In genomic region chr13:24487546-24487945, GRCm38 (mm10) we compare ENCODE assay signal across 28 mouse cellular contexts.
A peak's percentile ranks its signal among the peaks of the same experiment; 100 is the strongest.
DNase-seq lines count a peak whose midpoint lies in the region; ATAC-seq and TF ChIP-seq lines count a peak whose summit lies in the region.
"Had no signal": no experiment of that assay in that cellular context is flagged by ENCODE, and none has a peak within 500 bp of the region (broad histone marks: within the 10 kb centered on the region; RNA-seq: fewer than 3 reads in every experiment).

No protein-coding gene starts in this region.

- no peaks in the 10 kb centered on the region for H3K36me3 ChIP-seq in spleen, adult 2 months (ENCODE audit: control insufficient read depth, insufficient read depth, low read length)
- H3K36me3 ChIP-seq: hindbrain, embryonic 13.5 days; limb, embryonic 13.5 days; liver, embryonic 12.5 days; midbrain, embryonic 12.5 days; neural tube, embryonic 15.5 days; stomach, embryonic 15.5 days had no signal

- peaks cover 11% of the 10 kb centered on the region; the same call in 1 of the 2 replicates for H3K4me1 ChIP-seq in spleen, adult 2 months (ENCODE audit: control insufficient read depth, insufficient read depth, insufficient read length)
- H3K4me1 ChIP-seq: hindbrain, embryonic 13.5 days; midbrain, embryonic 12.5 days; neural tube, embryonic 15.5 days; stomach, embryonic 15.5 days had no signal

- H3K27me3 ChIP-seq in spleen, adult 2 months (ENCODE audit: control insufficient read depth, insufficient read depth, low read length), result no peaks in the 10 kb centered on the region
- H3K27me3 ChIP-seq: hindbrain, embryonic 13.5 days; liver, embryonic 12.5 days; megakaryocyte, embryonic 14.5 days; midbrain, embryonic 12.5 days; neural tube, embryonic 15.5 days; stomach, embryonic 15.5 days had no signal

- no peak for TF ChIP-seq CTCF in spleen, adult 2 months (IDR thresholded peaks at IDR 0.05; ENCODE audit: extremely low read depth, insufficient read depth, insufficient read length, insufficient replicate concordance)

- DNase-seq in spleen, adult 2 months (ENCODE audit: low read depth in 1 of 2, low spot score in 2 of 2), result no peak
- DNase-seq in spleen, postnatal 14 days (ENCODE audit: low spot score in 2 of 2), result no peak
- no peak for DNase-seq in adrenal gland, postnatal 14 days
- DNase-seq in left cerebral cortex, adult 9 months (ENCODE audit: low spot score in 2 of 2), result no peak
- no peak for DNase-seq in embryo, embryonic 11 days
- DNase-seq: adrenal gland, postnatal 10 days; cerebellum, adult 11 months; cerebellum, adult 9-10 months; gastrocnemius, postnatal 14 days; heart, postnatal 36 days; kidney, adult 11 months; kidney, postnatal 25 days; lung, adult 18-20 months; lung, postnatal 4 days; right cerebral cortex, postnatal 4 days; thymus, postnatal 14 days had no signal

- no peak for TF ChIP-seq POLR2A in spleen, adult 2 months (IDR thresholded peaks at IDR 0.05; ENCODE audit: low read depth, low read length)

- ATAC-seq in CD4-positive, CD25-positive, alpha-beta regulatory T cell, adult 4 months, result peak; percentile 83
- ATAC-seq in inflammation-experienced regulatory T-cells, adult 6 months, result peak; percentile 82
- ATAC-seq: liver, embryonic 12.5 days; lung, postnatal 0 days had no signal

- H3K4me3 ChIP-seq in spleen, adult 2 months (ENCODE audit: extremely low read depth, insufficient read depth, insufficient read length), result no peak overlapping the region
- H3K4me3 ChIP-seq: erythroblast, embryonic 14.5 days; hindbrain, embryonic 13.5 days; left cerebral cortex, adult 2 months; limb, embryonic 13.5 days; liver, embryonic 12.5 days; megakaryocyte, embryonic 14.5 days; midbrain, embryonic 12.5 days; neural tube, embryonic 15.5 days; stomach, embryonic 15.5 days had no signal

- peak overlapping the region; percentile 68 for H3K27ac ChIP-seq in spleen, adult 2 months (ENCODE audit: insufficient read depth, low read length)
- H3K27ac ChIP-seq: hindbrain, embryonic 13.5 days; left cerebral cortex, adult 2 months; limb, embryonic 13.5 days; liver, embryonic 12.5 days; midbrain, embryonic 12.5 days; neural tube, embryonic 15.5 days; stomach, embryonic 15.5 days had no signal

- whole genome bisulfite sequencing in spleen, adult 2 months, result 41% methylated on average over 5 of the region's 5 CpGs
